Mouse (Mus musculus): ENCODE results near the gene Ska2. TPM values are rescaled to one million over a fixed set of nuclear protein-coding genes. Genes with fewer than 3 reads are reported as not detected.

Gene Ska2
- polyA plus RNA-seq, 1 experiment: 11.0 TPM

GRCm38 (mm10) chr11:87086290-87086984 lies 22.6 kb upstream of the Ska2 start, which contains the start of gene Smg8:
TSS of gene Smg8 (minus strand) at chr11:87086774.
- Histone ChIP-seq H3K27me3 (ENCODE audit: control insufficient read depth, insufficient read depth, low read length) (no peaks in the 10 kb centered on the region), H3K27ac (ENCODE audit: insufficient read depth, low read length) (no peak within 1 kb of the TSS; the same call in 1 of the 2 replicates), H3K4me3 (replicated peaks; ENCODE audit: insufficient read depth, low read depth, low read length) (peak within 1 kb of the TSS; percentile 85), H3K4me1 (ENCODE audit: control insufficient read depth, insufficient read depth, low read length) (peaks cover 14% of the 10 kb centered on the region)
- TF ChIP-seq CTCF (IDR thresholded peaks at IDR 0.05; ENCODE audit: borderline replicate concordance, insufficient read depth, low read depth, low read length): no peak
- peak; percentile 87 for TF ChIP-seq POLR2A (IDR thresholded peaks at IDR 0.05; ENCODE audit: borderline replicate concordance, insufficient read depth, low read length)
- WGBS: under 1% methylated on average over 43 of the region's 43 CpGs
- DNase-seq: peak; percentile 82 to 83

DNA sequence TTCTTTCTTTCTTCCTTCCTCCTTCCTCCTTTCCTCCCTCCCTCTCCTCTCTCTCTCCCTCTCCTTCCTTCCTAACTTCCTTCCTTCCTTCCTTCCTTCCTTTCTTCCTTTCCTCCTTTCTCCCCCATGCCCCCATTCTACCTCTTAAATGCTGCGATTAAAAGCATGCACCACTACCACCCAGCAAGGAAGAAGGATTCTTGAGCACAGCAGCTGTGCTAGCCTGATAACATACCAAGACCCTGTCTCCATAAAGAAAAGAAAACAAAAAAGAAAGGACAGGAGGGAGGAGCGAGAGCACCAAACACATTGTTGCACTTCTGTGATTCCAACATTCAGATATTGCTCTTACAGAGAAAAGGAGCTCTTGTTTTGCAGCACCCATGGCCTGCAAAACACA lies 21.9 kb upstream of the Ska2 start:
- Histone ChIP-seq H3K27ac (ENCODE audit: insufficient read depth, low read length) (no peak overlapping the region), H3K4me1 (ENCODE audit: control insufficient read depth, insufficient read depth, low read length) (peaks cover 14% of the 10 kb centered on the region), H3K27me3 (ENCODE audit: control insufficient read depth, insufficient read depth, low read length) (no peaks in the 10 kb centered on the region), H3K4me3 (replicated peaks; ENCODE audit: insufficient read depth, low read depth, low read length) (no peak overlapping the region)
- WGBS: 54% methylated on average over 2 of the region's 2 CpGs
- TF ChIP-seq CTCF (IDR thresholded peaks at IDR 0.05; ENCODE audit: borderline replicate concordance, insufficient read depth, low read depth, low read length): no peak
- no peak for TF ChIP-seq POLR2A (IDR thresholded peaks at IDR 0.05; ENCODE audit: borderline replicate concordance, insufficient read depth, low read length)
- no peak for DNase-seq

- TF ChIP-seq POLR2A (IDR thresholded peaks at IDR 0.05; ENCODE audit: borderline replicate concordance, insufficient read depth, low read length) (no peak), CTCF (IDR thresholded peaks at IDR 0.05; ENCODE audit: borderline replicate concordance, insufficient read depth, low read depth, low read length) (no peak)
- Histone ChIP-seq H3K27me3 (ENCODE audit: control insufficient read depth, insufficient read depth, low read length) (no peaks in the 10 kb centered on the region), H3K4me3 (replicated peaks; ENCODE audit: insufficient read depth, low read depth, low read length) (peak within 1 kb of the TSS; percentile 63), H3K27ac (ENCODE audit: insufficient read depth, low read length) (no peak within 1 kb of the TSS), H3K4me1 (ENCODE audit: control insufficient read depth, insufficient read depth, low read length) (no peaks in the 10 kb centered on the region)
- DNase-seq: no peak
- under 1% methylated on average over 14 of the region's 14 CpGs for WGBS
Measured at GRCm38 (mm10) chr11:87108409-87108754, 652 bp upstream of the Ska2 start, which contains the start of gene Prr11. TSS of gene Prr11 (minus strand) at chr11:87108708.

- WGBS: under 1% methylated on average over 42 of the region's 42 CpGs
- peak overlapping the region; percentile 63 for H3K4me3 ChIP-seq (replicated peaks; ENCODE audit: insufficient read depth, low read depth, low read length)
- H3K27me3 ChIP-seq (ENCODE audit: control insufficient read depth, insufficient read depth, low read length): no peaks in the 10 kb centered on the region
- no peaks in the 10 kb centered on the region for H3K4me1 ChIP-seq (ENCODE audit: control insufficient read depth, insufficient read depth, low read length)
- TF ChIP-seq CTCF (IDR thresholded peaks at IDR 0.05; ENCODE audit: borderline replicate concordance, insufficient read depth, low read depth, low read length): no peak
- TF ChIP-seq POLR2A (IDR thresholded peaks at IDR 0.05; ENCODE audit: borderline replicate concordance, insufficient read depth, low read length): no peak
- DNase-seq: peak; percentile 34 to 55
- H3K27ac ChIP-seq (ENCODE audit: insufficient read depth, low read length): no peak overlapping the region
Measured at GRCm38 (mm10) chr11:87109519-87110171, 611 bp downstream of the Ska2 start.

GRCm38 (mm10) chr11:87110172-87110909 lies 1.3 kb downstream of the Ska2 start:
- H3K4me3 ChIP-seq (replicated peaks; ENCODE audit: insufficient read depth, low read depth, low read length): peak overlapping the region; percentile 63
- WGBS: 3% methylated on average over 9 of the region's 9 CpGs
- TF ChIP-seq CTCF (IDR thresholded peaks at IDR 0.05; ENCODE audit: borderline replicate concordance, insufficient read depth, low read depth, low read length): no peak
- TF ChIP-seq POLR2A (IDR thresholded peaks at IDR 0.05; ENCODE audit: borderline replicate concordance, insufficient read depth, low read length): no peak
- H3K27me3 ChIP-seq (ENCODE audit: control insufficient read depth, insufficient read depth, low read length): no peaks in the 10 kb centered on the region
- no peak for DNase-seq
- H3K4me1 ChIP-seq (ENCODE audit: control insufficient read depth, insufficient read depth, low read length): no peaks in the 10 kb centered on the region
- H3K27ac ChIP-seq (ENCODE audit: insufficient read depth, low read length): no peak overlapping the region

GRCm38 (mm10) chr11:87121864-87122263 lies 12.8 kb downstream of the Ska2 start:
- Histone ChIP-seq H3K4me3 (replicated peaks; ENCODE audit: insufficient read depth, low read depth, low read length) (no peak overlapping the region), H3K27ac (ENCODE audit: insufficient read depth, low read length) (no peak overlapping the region), H3K27me3 (ENCODE audit: control insufficient read depth, insufficient read depth, low read length) (no peaks in the 10 kb centered on the region), H3K4me1 (ENCODE audit: control insufficient read depth, insufficient read depth, low read length) (no peaks in the 10 kb centered on the region)
- no peak for TF ChIP-seq POLR2A (IDR thresholded peaks at IDR 0.05; ENCODE audit: borderline replicate concordance, insufficient read depth, low read length)
- no peak for TF ChIP-seq CTCF (IDR thresholded peaks at IDR 0.05; ENCODE audit: borderline replicate concordance, insufficient read depth, low read depth, low read length)
- DNase-seq: no peak
- 66% methylated on average over 8 of the region's 8 CpGs for WGBS

DNA sequence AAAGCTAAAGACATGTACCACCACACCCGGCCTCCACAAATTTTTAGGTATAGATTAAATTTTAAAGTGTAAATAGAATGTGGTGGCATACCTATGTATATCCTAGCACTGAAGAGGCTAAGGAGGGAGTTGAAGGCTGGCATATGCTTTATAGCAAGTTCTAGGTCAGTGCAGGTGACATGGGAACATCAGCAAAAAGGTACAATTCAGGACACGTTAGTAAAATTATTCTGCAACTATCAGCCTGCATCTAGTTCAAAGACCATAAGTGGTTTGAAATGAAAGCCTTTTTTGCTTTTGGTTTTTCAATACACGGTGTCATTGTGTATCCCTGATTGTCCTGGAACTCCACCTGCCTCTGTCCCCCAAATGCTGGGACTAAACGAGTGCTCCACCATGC lies 16.5 kb downstream of the Ska2 start:
- peaks cover 4% of the 10 kb centered on the region for H3K4me1 ChIP-seq (ENCODE audit: control insufficient read depth, insufficient read depth, low read length)
- 51% methylated on average over 4 of the region's 4 CpGs for WGBS
- no peaks in the 10 kb centered on the region for H3K27me3 ChIP-seq (ENCODE audit: control insufficient read depth, insufficient read depth, low read length)
- no peak overlapping the region for H3K27ac ChIP-seq (ENCODE audit: insufficient read depth, low read length)
- no peak for DNase-seq
- TF ChIP-seq POLR2A (IDR thresholded peaks at IDR 0.05; ENCODE audit: borderline replicate concordance, insufficient read depth, low read length) (no peak), CTCF (IDR thresholded peaks at IDR 0.05; ENCODE audit: borderline replicate concordance, insufficient read depth, low read depth, low read length) (no peak)
- H3K4me3 ChIP-seq (replicated peaks; ENCODE audit: insufficient read depth, low read depth, low read length): no peak overlapping the region

Data from cerebellum, adult 2 months (tissue).